Mouse (Mus musculus) c-Kit-positive CD71-positive TER-119-negative erythroid progenitor cells, embryonic 14.5 days (primary cell): ENCODE results near the gene Ceacam3.
"Not testable (repeated sequence)": the region's sequence is repeated elsewhere in the genome, so short reads cannot be mapped to it uniquely, and the experiment has no call there.

Experiments
- DNase-seq: peaks from one replicate; pipeline ENCODE4 v3.0.0-alpha.2; 2013; ENCODE audit warnings: low read depth

Ceacam3 gene

GRCm38 (mm10) chr7:17149931-17150330 is at the start of gene Ceacam3:
Ceacam3 (plus strand) TSS chr7:17150282.
- no peak for DNase-seq

- not testable (repeated sequence) for DNase-seq
Observed at GRCm38 (mm10) chr7:17101631-17102030, 48.5 kb upstream of the Ceacam3 start.

- DNase-seq: no peak
Observed at GRCm38 (mm10) chr7:17135307-17135706, 14.8 kb upstream of the Ceacam3 start.

GRCm38 (mm10) chr7:17155634-17156033 is 5.6 kb downstream of the Ceacam3 start:
- peak; percentile 3 for DNase-seq

GRCm38 (mm10) chr7:17156885-17157677 is 7.0 kb downstream of the Ceacam3 start:
- no peak for DNase-seq

- no peak for DNase-seq
Observed at GRCm38 (mm10) chr7:17159011-17159410, 8.9 kb downstream of the Ceacam3 start.

GRCm38 (mm10) chr7:17171827-17172226 is 21.7 kb downstream of the Ceacam3 start:
- no peak for DNase-seq

- no peak for DNase-seq
Observed at GRCm38 (mm10) chr7:17203177-17203576, 53.1 kb downstream of the Ceacam3 start, which contains the start of gene Psg29. Psg29 (plus strand) TSS chr7:17203477.

GRCm38 (mm10) chr7:17205530-17206184 is 55.6 kb downstream of the Ceacam3 start:
- no peak for DNase-seq
